Mouse (Mus musculus) E14TG2a.4 (cell line): ENCODE results near the gene Tmod1.

Experiments used
- CTCF ChIP-seq: conservative IDR thresholded peaks from 2 replicates; pipeline ENCODE4 v1.5.1; 2014; ENCODE audit warnings: low read length
- NANOG ChIP-seq: IDR thresholded peaks from 2 replicates; pipeline ENCODE4 v1.6.1; 2014; ENCODE audit warnings: borderline replicate concordance, low read length, mixed read lengths

DNA sequence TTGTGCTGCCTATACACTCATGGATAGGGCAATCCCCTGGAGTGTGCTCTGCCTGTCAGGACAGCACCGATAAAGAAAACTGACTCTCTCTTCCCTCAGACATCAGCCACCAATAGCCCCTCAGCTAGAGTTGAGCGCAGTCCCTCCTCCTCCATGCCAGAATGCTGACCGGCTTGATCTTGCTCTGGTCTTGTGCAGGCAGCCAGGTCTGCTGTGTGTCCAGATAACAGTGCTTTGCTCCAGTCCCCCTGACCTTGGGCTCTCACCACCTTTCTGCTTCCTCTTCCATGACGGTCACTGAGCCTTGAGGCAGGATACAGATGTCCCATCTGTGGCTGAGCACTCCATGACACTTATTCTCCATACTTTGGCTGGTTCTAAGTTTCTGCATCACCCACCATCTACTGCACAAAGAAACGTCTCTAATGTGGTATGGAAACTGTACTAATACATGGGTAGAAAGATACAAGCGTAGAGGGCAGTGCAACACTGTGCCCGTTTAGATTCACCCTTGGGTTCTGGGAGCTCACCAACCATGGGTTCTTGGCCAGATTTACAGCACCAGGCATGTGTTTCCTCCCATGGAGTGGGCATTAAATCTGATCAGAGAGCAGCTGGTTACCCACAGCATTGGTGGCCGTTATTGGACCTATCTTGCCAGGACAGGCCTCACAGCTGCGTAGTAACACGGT lies 63.5 kb downstream of the Tmod1 start:
- no peak for TF ChIP-seq CTCF
- no peak for TF ChIP-seq NANOG
